Mouse (Mus musculus) c-Kit-positive CD71-positive TER-119-positive erythroid progenitor cells, embryonic 14.5 days (primary cell): Measurements from ENCODE around the gene Ogfod3.

Source experiments
- DNase-seq: peaks from one replicate; pipeline ENCODE4 v3.0.0-alpha.2; 2013; ENCODE audit warnings: low spot score

Ogfod3 gene

GRCm38 (mm10) chr11:121199851-121200250 is 4.7 kb downstream of the Ogfod3 start:
- DNase-seq: no peak

- DNase-seq: no peak
Measured at GRCm38 (mm10) chr11:121198622-121199021, 5.9 kb downstream of the Ogfod3 start.

GRCm38 (mm10) chr11:121193415-121193814 is 11.1 kb downstream of the Ogfod3 start:
- no peak for DNase-seq

GRCm38 (mm10) chr11:121192742-121193141 is 11.8 kb downstream of the Ogfod3 start:
- no peak for DNase-seq

- DNase-seq: no peak
Measured at GRCm38 (mm10) chr11:121189681-121190080, 14.8 kb downstream of the Ogfod3 start.

GRCm38 (mm10) chr11:121176285-121177270 is 27.9 kb downstream of the Ogfod3 start:
- peak; percentile 62 for DNase-seq

GRCm38 (mm10) chr11:121174234-121174633 is 30.3 kb downstream of the Ogfod3 start:
- no peak for DNase-seq

GRCm38 (mm10) chr11:121173203-121173602 is 31.3 kb downstream of the Ogfod3 start:
- no peak for DNase-seq

GRCm38 (mm10) chr11:121163751-121164150 is 40.8 kb downstream of the Ogfod3 start:
- no peak for DNase-seq

GRCm38 (mm10) chr11:121160636-121161346 is 43.7 kb downstream of the Ogfod3 start:
- DNase-seq: no peak

- no peak for DNase-seq
Measured at GRCm38 (mm10) chr11:121159971-121160370, 44.5 kb downstream of the Ogfod3 start, which contains the start of gene Uts2r. Gene Uts2r, plus strand, starts transcription at chr11:121160271.

- DNase-seq: no peak
Measured at GRCm38 (mm10) chr11:121156411-121156891, 48.1 kb downstream of the Ogfod3 start.

GRCm38 (mm10) chr11:121154203-121154602 is 50.3 kb downstream of the Ogfod3 start:
- no peak for DNase-seq

GRCm38 (mm10) chr11:121148193-121148592 is 56.3 kb downstream of the Ogfod3 start:
- DNase-seq: no peak

GRCm38 (mm10) chr11:121145865-121146264 is 58.6 kb downstream of the Ogfod3 start, which contains the start of gene Tex19.1:
Gene Tex19.1, plus strand, starts transcription at chr11:121146143.
- no peak for DNase-seq

GRCm38 (mm10) chr11:121143325-121144015 is 61.0 kb downstream of the Ogfod3 start:
- DNase-seq: no peak

GRCm38 (mm10) chr11:121138732-121139131 is 65.8 kb downstream of the Ogfod3 start:
- DNase-seq: no peak

GRCm38 (mm10) chr11:121137682-121138081 is 66.8 kb downstream of the Ogfod3 start:
- no peak for DNase-seq

- no peak for DNase-seq
Measured at GRCm38 (mm10) chr11:121134600-121134999, 69.9 kb downstream of the Ogfod3 start.

GRCm38 (mm10) chr11:121129616-121130015 is 74.9 kb downstream of the Ogfod3 start:
- no peak for DNase-seq
